Mouse (Mus musculus): Measurements from ENCODE around the gene Loxl3. TPM values are rescaled to one million over a fixed set of nuclear protein-coding genes. Genes with fewer than 3 reads are reported as not detected.
A peak's percentile ranks its signal among the peaks of the same experiment; 100 is the strongest.

Loxl3 gene
- polyA plus RNA-seq, 1 experiment from 2014 or later, result 10.4 TPM

GRCm38 (mm10) chr6:83077630-83078323 lies 43.8 kb downstream of the Loxl3 start, which contains the start of gene Pcgf1:
Gene Pcgf1 (plus strand): TSS chr6:83077869.
- H3K27me3 ChIP-seq, result peaks cover 55% of the 10 kb centered on the region
- H3K4me2 ChIP-seq, result peak within 1 kb of the TSS; percentile 89
- H3K4me3 ChIP-seq, result peak within 1 kb of the TSS; percentile 73
- whole genome bisulfite sequencing, result under 1% methylated on average over 54 of the region's 54 CpGs
- peak within 1 kb of the TSS; percentile 83 for H3K9ac ChIP-seq
- no peaks in the 10 kb centered on the region for H3K9me3 ChIP-seq
- peak; percentile 94 for ATAC-seq (ENCODE audit: low read depth)
- H3K36me3 ChIP-seq, result peaks cover 22% of the 10 kb centered on the region
- peak within 1 kb of the TSS; percentile 95 for H3K27ac ChIP-seq (replicated peaks)
- H3K4me1 ChIP-seq (replicated peaks), result peaks cover 21% of the 10 kb centered on the region

DNA sequence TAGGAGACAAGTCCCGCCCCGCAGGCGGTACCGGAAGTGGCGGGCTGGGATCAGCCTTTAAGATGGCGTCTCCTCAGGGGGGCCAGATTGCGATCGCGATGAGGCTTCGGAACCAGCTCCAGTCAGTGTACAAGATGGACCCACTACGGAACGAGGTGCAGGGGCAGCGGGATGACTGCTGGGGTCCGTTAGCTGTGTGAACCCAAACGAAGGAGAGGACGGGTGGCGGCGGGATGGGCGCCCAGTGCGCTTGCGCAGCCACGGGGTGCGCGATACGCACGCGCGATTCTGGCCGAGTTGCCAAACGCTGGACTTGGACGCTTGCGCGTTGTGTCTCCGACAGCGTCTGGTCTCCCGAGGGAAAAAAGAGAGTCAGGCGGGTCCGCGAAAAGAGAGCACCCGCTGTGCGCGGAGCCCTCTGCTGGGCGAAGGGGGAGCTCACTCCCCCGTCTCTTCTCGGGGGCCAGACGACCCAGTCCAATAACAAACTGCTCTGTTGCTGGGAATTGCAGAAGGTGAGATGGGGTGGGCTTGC lies 44.4 kb downstream of the Loxl3 start:
- peak; percentile 92 for ATAC-seq (ENCODE audit: low read depth)
- Histone ChIP-seq H3K36me3 (peaks cover 22% of the 10 kb centered on the region), H3K4me3 (peak overlapping the region; percentile 73), H3K27ac (replicated peaks) (peak overlapping the region; percentile 95), H3K4me1 (replicated peaks) (peaks cover 25% of the 10 kb centered on the region), H3K9ac (peak overlapping the region; percentile 83), H3K4me2 (peak overlapping the region; percentile 82), H3K9me3 (no peaks in the 10 kb centered on the region), H3K27me3 (peaks cover 56% of the 10 kb centered on the region)
- WGBS, result under 1% methylated on average over 46 of the region's 46 CpGs

DNA sequence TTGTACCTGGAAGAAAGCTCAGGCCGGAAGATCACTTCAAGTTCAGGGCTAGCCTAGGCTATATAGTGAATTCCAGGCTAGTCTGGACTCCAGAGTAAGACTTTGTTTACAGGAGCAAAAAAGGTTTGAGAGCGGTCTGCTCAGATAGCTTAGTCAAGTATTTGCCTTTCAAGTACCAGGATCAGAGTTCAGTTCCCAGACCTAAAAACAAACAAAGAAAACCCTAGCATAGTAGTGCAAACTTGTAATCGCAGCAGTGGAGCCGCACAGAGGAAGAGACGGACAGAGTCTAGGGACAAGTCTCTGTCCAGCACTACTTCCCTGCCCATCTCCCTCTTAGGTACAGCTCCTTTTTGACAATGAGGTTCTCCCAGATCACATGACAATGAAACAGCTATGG lies 46.2 kb downstream of the Loxl3 start:
- Histone ChIP-seq H3K4me1 (replicated peaks) (peaks cover 36% of the 10 kb centered on the region), H3K4me2 (no peak overlapping the region), H3K27ac (replicated peaks) (no peak overlapping the region), H3K36me3 (peaks cover 22% of the 10 kb centered on the region), H3K9ac (no peak overlapping the region), H3K27me3 (peaks cover 56% of the 10 kb centered on the region), H3K4me3 (no peak overlapping the region), H3K9me3 (no peaks in the 10 kb centered on the region)
- ATAC-seq (ENCODE audit: low read depth), result no peak
- WGBS, result 94% methylated on average over 5 of the region's 5 CpGs

- peaks cover 68% of the 10 kb centered on the region for H3K27me3 ChIP-seq
- no peak for ATAC-seq (ENCODE audit: low read depth)
Measured at GRCm38 (mm10) chr6:83083497-83083896, 49.5 kb downstream of the Loxl3 start.

DNA sequence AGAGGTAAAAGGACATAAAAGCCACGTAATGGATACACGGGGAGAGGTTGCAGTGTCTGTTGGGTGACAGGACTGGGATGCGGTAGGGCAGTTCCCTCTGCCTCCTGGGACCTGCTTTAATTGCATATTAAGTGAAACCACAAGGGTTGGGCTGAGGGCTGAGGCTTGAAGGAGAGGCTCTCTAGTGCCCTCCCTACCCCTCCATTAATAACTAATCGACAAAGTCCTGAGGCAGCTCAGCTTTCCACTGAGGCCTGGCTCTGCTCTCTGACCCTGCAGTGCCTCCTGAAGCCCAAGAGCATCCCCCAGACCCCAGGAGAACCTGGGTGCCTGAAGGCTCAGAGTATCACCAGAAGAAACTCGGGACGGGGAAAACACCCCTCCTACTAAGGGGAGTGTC lies 50.5 kb downstream of the Loxl3 start:
- WGBS, result 7% methylated on average over 6 of the region's 6 CpGs
- Histone ChIP-seq H3K4me1 (replicated peaks) (peaks cover 43% of the 10 kb centered on the region), H3K27me3 (peaks cover 78% of the 10 kb centered on the region), H3K9me3 (no peaks in the 10 kb centered on the region), H3K36me3 (peaks cover 22% of the 10 kb centered on the region), H3K4me3 (no peak overlapping the region), H3K27ac (replicated peaks) (no peak overlapping the region), H3K4me2 (no peak overlapping the region), H3K9ac (no peak overlapping the region)
- ATAC-seq (ENCODE audit: low read depth), result no peak

More at GRCm38 (mm10) chr6:83083497-83083896, 49.5 kb downstream of the Loxl3 start:
- H3K27ac ChIP-seq (replicated peaks), result no peak overlapping the region
- peaks cover 22% of the 10 kb centered on the region for H3K36me3 ChIP-seq
- no peak overlapping the region for H3K4me3 ChIP-seq
- 0 out of 2 replicates have a peak overlapping the region, but pooled peaks have one; percentile 12 for H3K9ac ChIP-seq
- no peak overlapping the region for H3K4me2 ChIP-seq
- WGBS, result 28% methylated on average over 5 of the region's 5 CpGs
- no peaks in the 10 kb centered on the region for H3K9me3 ChIP-seq
- H3K4me1 ChIP-seq (replicated peaks), result peaks cover 50% of the 10 kb centered on the region

DNA sequence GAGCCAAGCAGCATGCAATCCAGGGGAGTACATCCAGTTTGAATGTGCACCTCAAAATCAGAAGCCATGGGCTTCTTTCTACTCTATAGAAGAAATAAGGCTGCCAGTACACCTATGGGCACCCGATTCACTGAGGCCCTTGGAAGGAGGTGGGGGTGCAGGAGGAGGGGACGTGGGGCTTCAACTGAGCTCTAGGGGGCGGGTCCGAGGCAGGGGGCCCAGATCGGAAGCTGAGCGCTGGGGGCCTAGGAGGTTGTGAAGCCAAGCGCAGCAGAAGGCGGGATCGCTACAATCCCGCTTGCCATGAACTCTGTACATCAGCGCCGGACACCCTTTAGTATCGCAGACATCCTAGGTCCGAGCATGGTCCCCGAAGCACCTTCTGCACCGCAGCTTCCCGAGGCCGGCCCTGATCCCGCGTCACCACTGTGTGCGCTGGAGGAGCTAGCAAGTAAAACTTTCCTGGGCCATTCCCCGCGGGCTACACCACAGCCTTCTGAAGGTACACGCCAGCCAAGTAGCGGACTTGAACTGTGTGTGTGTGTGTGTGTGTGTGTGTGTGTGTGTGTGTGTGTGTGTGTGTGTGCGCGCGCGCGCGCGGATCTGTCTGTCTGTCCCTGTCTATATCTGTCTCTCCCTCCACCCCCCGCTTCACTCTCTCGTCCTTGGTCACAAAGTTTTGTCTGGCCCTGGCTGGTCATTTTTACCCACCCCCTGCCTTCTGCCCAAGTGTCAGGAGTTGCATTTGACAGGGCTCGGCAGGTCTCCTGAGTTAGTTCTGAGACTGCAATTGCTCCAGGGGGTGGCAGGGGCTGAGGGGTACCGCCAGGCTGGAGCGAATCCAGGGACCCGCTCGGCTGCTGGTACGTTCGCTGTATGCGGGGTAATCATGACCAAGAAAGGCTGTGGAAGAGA lies 52.4 kb downstream of the Loxl3 start, which contains the start of gene Lbx2:
Gene Lbx2, plus strand, starts transcription at position 247 of the 915 bp plus-strand sequence.
- Histone ChIP-seq H3K27me3 (peaks cover 96% of the 10 kb centered on the region), H3K4me1 (replicated peaks) (peaks cover 38% of the 10 kb centered on the region; the same call in 1 of the 2 replicates)
- 2% methylated on average over 42 of the region's 42 CpGs for WGBS

DNA sequence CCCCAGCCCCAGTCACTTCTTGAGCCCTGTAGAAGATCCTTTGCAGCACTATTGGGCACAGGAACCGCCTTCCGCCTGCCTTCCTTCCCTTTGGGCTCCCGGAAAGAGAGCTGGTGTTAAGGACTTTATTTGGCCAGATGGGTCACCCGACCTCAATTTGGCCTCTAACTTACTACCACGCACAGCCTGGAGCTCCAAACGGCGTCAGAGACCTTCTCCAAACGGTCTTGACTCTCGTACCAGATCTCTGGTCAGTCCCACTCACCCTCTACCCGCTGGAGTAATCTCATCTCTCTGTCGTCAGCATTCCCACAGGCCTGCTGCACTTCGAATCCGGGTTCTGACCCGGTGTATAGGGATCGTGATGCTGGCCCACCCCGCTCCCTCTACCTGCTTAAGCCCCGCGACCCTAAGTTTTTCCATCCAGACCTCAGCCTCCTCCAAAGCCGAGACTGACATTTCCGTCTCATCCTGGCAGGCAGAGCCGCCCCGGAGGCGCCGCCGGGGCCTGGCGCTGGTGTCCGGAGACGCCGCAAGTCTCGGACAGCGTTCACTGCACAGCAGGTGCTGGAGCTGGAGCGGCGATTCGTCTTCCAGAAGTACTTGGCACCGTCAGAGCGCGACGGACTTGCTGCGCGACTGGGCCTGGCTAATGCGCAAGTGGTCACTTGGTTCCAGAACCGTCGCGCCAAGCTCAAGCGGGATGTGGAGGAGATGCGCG lies 53.4 kb downstream of the Loxl3 start:
- WGBS, result 2% methylated on average over 47 of the region's 47 CpGs
- H3K9ac ChIP-seq, result no peak overlapping the region
- no peaks in the 10 kb centered on the region for H3K9me3 ChIP-seq
- no peak overlapping the region for H3K27ac ChIP-seq (replicated peaks)
- peak overlapping the region; percentile 2; the same call in 1 of the 2 replicates for H3K4me3 ChIP-seq
- no peak for ATAC-seq (ENCODE audit: low read depth)
- peak overlapping the region; percentile 32 for H3K4me2 ChIP-seq
- H3K27me3 ChIP-seq, result peaks cover 96% of the 10 kb centered on the region
- H3K4me1 ChIP-seq (replicated peaks), result peaks cover 38% of the 10 kb centered on the region; the same call in 1 of the 2 replicates
- H3K36me3 ChIP-seq, result peaks cover 2% of the 10 kb centered on the region; the same call in 1 of the 2 replicates

More for the DNA sequence above, 52.4 kb downstream of the Loxl3 start, which contains the start of gene Lbx2:
- Histone ChIP-seq H3K4me2 (peak within 1 kb of the TSS; percentile 32), H3K9ac (0 out of 2 replicates have a peak within 1 kb of the TSS, but pooled peaks have one; percentile 34), H3K9me3 (no peaks in the 10 kb centered on the region), H3K27ac (replicated peaks) (no peak within 1 kb of the TSS), H3K4me3 (peak within 1 kb of the TSS; percentile 2; the same call in 1 of the 2 replicates), H3K36me3 (peaks cover 11% of the 10 kb centered on the region)
- ATAC-seq (ENCODE audit: low read depth), result no peak

DNA sequence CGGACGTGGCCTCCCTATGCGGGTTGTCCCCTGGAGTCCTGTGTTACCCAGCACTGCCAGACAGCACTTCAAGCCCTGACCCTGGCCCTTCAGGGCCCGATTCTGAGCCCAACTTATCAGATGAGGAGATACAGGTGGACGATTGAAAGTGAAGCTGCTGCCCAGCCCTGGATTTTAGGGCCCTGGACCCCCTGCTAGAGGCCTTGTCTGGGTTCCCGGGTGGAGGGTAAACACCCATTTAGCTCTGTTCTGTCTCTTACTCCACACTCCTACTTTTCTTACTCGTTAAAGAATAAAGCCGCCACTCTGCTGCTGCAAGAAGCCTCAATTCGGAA lies 53.9 kb downstream of the Loxl3 start:
- peak overlapping the region; percentile 32; the same call in 1 of the 2 replicates for H3K4me2 ChIP-seq
- H3K4me3 ChIP-seq, result peak overlapping the region; percentile 2; the same call in 1 of the 2 replicates

GRCm38 (mm10) chr6:83092416-83093127 lies 58.6 kb downstream of the Loxl3 start:
- ATAC-seq (ENCODE audit: low read depth), result no peak
- H3K9ac ChIP-seq, result no peak overlapping the region
- H3K4me3 ChIP-seq, result no peak overlapping the region
- 46% methylated on average over 6 of the region's 6 CpGs for WGBS
- H3K4me1 ChIP-seq (replicated peaks), result peaks cover 7% of the 10 kb centered on the region; the same call in 1 of the 2 replicates
- peaks cover 54% of the 10 kb centered on the region for H3K27me3 ChIP-seq
- H3K4me2 ChIP-seq, result no peak overlapping the region
- H3K36me3 ChIP-seq, result no peaks in the 10 kb centered on the region
- no peak overlapping the region for H3K27ac ChIP-seq (replicated peaks)
- no peaks in the 10 kb centered on the region; the same call in 1 of the 2 replicates for H3K9me3 ChIP-seq

More for the DNA sequence above, 53.9 kb downstream of the Loxl3 start:
- no peak for ATAC-seq (ENCODE audit: low read depth)
- WGBS, result 10% methylated on average over 9 of the region's 9 CpGs
- no peaks in the 10 kb centered on the region for H3K36me3 ChIP-seq
- H3K27me3 ChIP-seq, result peaks cover 96% of the 10 kb centered on the region
- no peak overlapping the region for H3K9ac ChIP-seq
- H3K9me3 ChIP-seq, result no peaks in the 10 kb centered on the region
- no peak overlapping the region for H3K27ac ChIP-seq (replicated peaks)
- peaks cover 35% of the 10 kb centered on the region; the same call in 1 of the 2 replicates for H3K4me1 ChIP-seq (replicated peaks)

DNA sequence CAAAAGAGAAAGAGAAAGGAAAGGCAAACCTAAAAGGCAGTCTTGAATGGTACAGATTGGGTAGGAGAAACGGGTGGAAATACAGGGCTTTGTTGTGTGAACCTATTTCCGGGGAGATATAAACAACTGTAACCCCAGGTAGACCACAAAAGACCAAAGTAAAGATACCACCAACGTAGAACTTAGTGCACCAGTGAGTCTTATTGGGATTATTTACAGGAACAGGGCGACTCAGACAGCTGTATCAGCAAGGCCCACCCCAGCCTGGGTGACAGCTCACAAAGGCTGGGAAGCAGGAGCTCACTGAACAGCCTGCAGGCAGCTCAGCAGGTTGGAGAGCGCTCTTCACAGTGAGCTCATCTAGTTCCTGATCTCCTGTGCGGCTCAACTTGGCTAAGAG lies 62.0 kb downstream of the Loxl3 start:
- H3K4me2 ChIP-seq, result no peak overlapping the region
- no peaks in the 10 kb centered on the region for H3K36me3 ChIP-seq
- ATAC-seq (ENCODE audit: low read depth), result no peak
- no peaks in the 10 kb centered on the region; the same call in 1 of the 2 replicates for H3K9me3 ChIP-seq
- WGBS, result 48% methylated on average over 6 of the region's 6 CpGs
- H3K27me3 ChIP-seq, result peaks cover 31% of the 10 kb centered on the region
- no peak overlapping the region for H3K9ac ChIP-seq
- H3K27ac ChIP-seq (replicated peaks), result no peak overlapping the region
- no peak overlapping the region for H3K4me3 ChIP-seq
- H3K4me1 ChIP-seq (replicated peaks), result 0 out of 2 replicates have a peak, but pooled peaks cover 4% of the 10 kb centered on the region
